Mouse (Mus musculus) olfactory bulb, adult 2 months (tissue): ENCODE data around the gene Slc17a7. TPM values are rescaled to one million over a fixed set of nuclear protein-coding genes. Genes with fewer than 3 reads are reported as not detected.
A peak's percentile ranks its signal among the peaks of the same experiment; 100 is the strongest.

Source experiments
- H3K27ac ChIP-seq: fragments of 200-500 bp; 2 replicates; pipeline ENCODE4 v1.5.1; 2012; ENCODE audit warnings: low read depth, low read length; ENCODE audit not compliant: insufficient read depth
- H3K4me1 ChIP-seq: fragments of 200-500 bp; 2 replicates; pipeline ENCODE4 v1.6.1; 2012; ENCODE audit warnings: low read length; ENCODE audit not compliant: control insufficient read depth, insufficient read depth
- H3K4me3 ChIP-seq: fragments of 200-500 bp; 2 replicates; pipeline ENCODE4 v1.5.1; 2012; ENCODE audit warnings: mild to moderate bottlenecking, low read depth, low read length, moderate library complexity; ENCODE audit not compliant: insufficient read depth
- CTCF ChIP-seq: fragments of 200-500 bp; IDR thresholded peaks from 2 replicates; pipeline ENCODE4 v1.5.1; 2012; ENCODE audit warnings: low read depth, mild to moderate bottlenecking, low read length, moderate library complexity; ENCODE audit not compliant: insufficient read depth
- POLR2A ChIP-seq: fragments of 200-500 bp; IDR thresholded peaks from 2 replicates; pipeline ENCODE4 v1.6.1; 2012; ENCODE audit warnings: mild to moderate bottlenecking, low read depth, low read length, moderate library complexity; ENCODE audit not compliant: insufficient read depth
- WGBS: fragments of 180-500 bp; shearing (Covaris S2); methylation state at CpG from one replicate; pipeline ENCODE4 v1.1.7; 2018; 5-methylcytosine and 5-hydroxymethylcytosine counted together
- polyA plus RNA-seq: library from polyadenylated mRNA; stranded (reverse); fragments of >200 nt; gene quantifications from 2 replicates; pipeline ENCODE4 v1.2.4, GENCODE M21; 2012; ENCODE audit warnings: low replicate concordance; ENCODE audit not compliant: missing spikeins, insufficient read depth, insufficient read length

Gene Slc17a7
- polyA plus RNA-seq, 1 experiment = not detected

- 2% methylated on average over 55 of the region's 55 CpGs for WGBS
- Histone ChIP-seq H3K27ac (no peak within 1 kb of the TSS), H3K4me3 (peak within 1 kb of the TSS; percentile 35), H3K4me1 (peaks cover 13% of the 10 kb centered on the region)
- TF ChIP-seq POLR2A = no peak
- no peak for TF ChIP-seq CTCF
Measured at GRCm38 (mm10) chr7:45215673-45216441, 52.1 kb downstream of the Slc17a7 start, which contains the start of gene Tead2. Gene Tead2 (plus strand): TSS chr7:45215753.

DNA sequence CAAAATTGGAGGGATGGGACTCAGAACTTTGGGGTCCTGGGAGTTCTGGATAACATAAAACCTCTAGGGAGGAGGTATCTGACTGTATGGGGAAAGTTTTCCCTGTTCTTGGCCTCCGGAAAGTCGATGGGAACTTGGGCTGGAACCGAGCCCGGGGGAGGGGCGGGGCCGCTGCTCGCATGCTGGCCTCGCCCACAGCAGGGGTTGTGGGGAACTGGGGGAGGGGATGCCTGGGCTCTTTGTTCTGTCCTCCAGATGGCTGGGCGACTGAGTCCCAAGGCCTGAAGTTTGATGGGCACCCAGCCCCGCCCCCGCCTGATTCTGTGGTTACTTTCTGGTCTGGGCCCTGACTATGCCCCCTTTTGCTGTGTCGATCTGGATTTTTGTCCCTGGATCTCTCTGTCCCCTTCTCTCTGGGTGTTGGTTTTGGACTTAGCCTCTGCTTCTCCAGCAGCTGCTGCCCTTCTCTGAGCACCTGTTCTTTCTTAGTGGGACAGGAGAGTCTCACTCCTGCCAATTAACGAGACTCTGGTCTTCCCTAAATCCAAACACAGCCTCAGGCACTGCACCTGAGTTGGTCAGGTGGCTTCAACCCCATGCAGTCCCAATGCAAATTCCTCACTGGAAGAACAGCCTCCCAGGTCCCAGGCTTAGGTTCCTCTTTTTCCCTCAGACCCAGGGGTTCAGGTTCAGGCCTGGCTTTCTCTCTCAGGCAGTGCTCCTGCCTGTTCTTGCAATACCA is 52.9 kb downstream of the Slc17a7 start:
- Histone ChIP-seq H3K27ac (no peak overlapping the region), H3K4me3 (no peak overlapping the region), H3K4me1 (peaks cover 13% of the 10 kb centered on the region)
- TF ChIP-seq POLR2A = no peak
- no peak for TF ChIP-seq CTCF
- 9% methylated on average over 13 of the region's 13 CpGs for WGBS

GRCm38 (mm10) chr7:45221680-45222079 is 57.9 kb downstream of the Slc17a7 start:
- peaks cover 2% of the 10 kb centered on the region for H3K4me1 ChIP-seq
- H3K27ac ChIP-seq = no peak overlapping the region
- WGBS = 92% methylated on average over 2 of the region's 2 CpGs
- H3K4me3 ChIP-seq = no peak overlapping the region
- no peak for TF ChIP-seq POLR2A
- TF ChIP-seq CTCF = no peak

GRCm38 (mm10) chr7:45224826-45225225 is 61.1 kb downstream of the Slc17a7 start:
- TF ChIP-seq POLR2A (no peak), CTCF (no peak)
- 90% methylated on average over 7 of the region's 7 CpGs for WGBS
- Histone ChIP-seq H3K4me3 (no peak overlapping the region), H3K27ac (no peak overlapping the region), H3K4me1 (no peaks in the 10 kb centered on the region)

Other genes with a start within 250 kb of the Slc17a7 start
- gene Ap2a1, start 234.5 kb upstream of the Slc17a7 start, polyA plus RNA-seq = not detected in 2 replicates
- not detected in 2 replicates for gene Tsks, start 220.7 kb upstream of the Slc17a7 start, polyA plus RNA-seq
- not detected in 2 replicates for gene Cpt1c, start 189.1 kb upstream of the Slc17a7 start, polyA plus RNA-seq
- gene Prmt1, start 177.4 kb upstream of the Slc17a7 start, polyA plus RNA-seq = not detected in 2 replicates
- gene Irf3, start 166.3 kb upstream of the Slc17a7 start, polyA plus RNA-seq = not detected in 2 replicates
- gene Bcl2l12, start 165.2 kb upstream of the Slc17a7 start, polyA plus RNA-seq = not detected in 2 replicates
- not detected in 2 replicates for gene Scaf1, start 147.6 kb upstream of the Slc17a7 start, polyA plus RNA-seq
- not detected in 2 replicates for gene Rras, start 146.0 kb upstream of the Slc17a7 start, polyA plus RNA-seq
- not detected in 2 replicates for gene Prr12, start 111.1 kb upstream of the Slc17a7 start, polyA plus RNA-seq
- gene Nosip, start 101.5 kb upstream of the Slc17a7 start, polyA plus RNA-seq = not detected in 2 replicates
- not detected in 2 replicates for gene Prrg2, start 101.3 kb upstream of the Slc17a7 start, polyA plus RNA-seq
- not detected in 2 replicates for gene Rcn3, start 71.7 kb upstream of the Slc17a7 start, polyA plus RNA-seq
- not detected in 2 replicates for gene Fcgrt, start 60.1 kb upstream of the Slc17a7 start, polyA plus RNA-seq
- 657 TPM in 1 of 2 replicates, not detected in the other for gene Rps11, start 39.5 kb upstream of the Slc17a7 start, polyA plus RNA-seq
- 1,205 and 1,268 TPM in 2 replicates for gene Rpl13a, start 35.2 kb upstream of the Slc17a7 start, polyA plus RNA-seq
- not detected in 2 replicates for gene Gm45713, start 27.7 kb upstream of the Slc17a7 start, polyA plus RNA-seq
- not detected in 2 replicates for gene Flt3l, start 27.5 kb upstream of the Slc17a7 start, polyA plus RNA-seq
- not detected in 2 replicates for gene Pih1d1, start 9.6 kb upstream of the Slc17a7 start, polyA plus RNA-seq
- gene Aldh16a1, start 9.4 kb upstream of the Slc17a7 start, polyA plus RNA-seq = not detected in 2 replicates
- gene Gfy, start 15.6 kb downstream of the Slc17a7 start, polyA plus RNA-seq = not detected in 2 replicates
- not detected in 2 replicates for gene Pth2, start 17.0 kb downstream of the Slc17a7 start, polyA plus RNA-seq
- gene Ccdc155, start 40.9 kb downstream of the Slc17a7 start, polyA plus RNA-seq = not detected in 2 replicates
- not detected in 2 replicates for gene Dkkl1, start 48.2 kb downstream of the Slc17a7 start, polyA plus RNA-seq
- not detected in 2 replicates for gene Tead2, start 51.8 kb downstream of the Slc17a7 start, polyA plus RNA-seq
- not detected in 2 replicates for gene Cd37, start 75.2 kb downstream of the Slc17a7 start, polyA plus RNA-seq
- gene Slc6a16, start 77.1 kb downstream of the Slc17a7 start, polyA plus RNA-seq = not detected in 2 replicates
- not detected in 2 replicates for gene Slc6a21, start 113.6 kb downstream of the Slc17a7 start, polyA plus RNA-seq
- not detected in 2 replicates for gene Trpm4, start 169.8 kb downstream of the Slc17a7 start, polyA plus RNA-seq
- gene Hrc, start 171.3 kb downstream of the Slc17a7 start, polyA plus RNA-seq = not detected in 2 replicates
- gene Ppfia3, start 203.1 kb downstream of the Slc17a7 start, polyA plus RNA-seq = not detected in 2 replicates
- not detected in 2 replicates for gene Lin7b, start 206.6 kb downstream of the Slc17a7 start, polyA plus RNA-seq
- gene Snrnp70, start 231.8 kb downstream of the Slc17a7 start, polyA plus RNA-seq = 1,039 and 1,720 TPM in 2 replicates
- gene Kcna7, start 241.7 kb downstream of the Slc17a7 start, polyA plus RNA-seq = not detected in 2 replicates
- not detected in 2 replicates for gene Ntf5, start 249.7 kb downstream of the Slc17a7 start, polyA plus RNA-seq